Mouse (Mus musculus): Measurements from ENCODE around the gene Scrn1. TPM values are rescaled to one million over a fixed set of nuclear protein-coding genes. Genes with fewer than 3 reads are reported as not detected.

Gene Scrn1
- total RNA-seq (2022): 100 to 1,000 TPM; 158 to 168 (median 161) TPM

DNA sequence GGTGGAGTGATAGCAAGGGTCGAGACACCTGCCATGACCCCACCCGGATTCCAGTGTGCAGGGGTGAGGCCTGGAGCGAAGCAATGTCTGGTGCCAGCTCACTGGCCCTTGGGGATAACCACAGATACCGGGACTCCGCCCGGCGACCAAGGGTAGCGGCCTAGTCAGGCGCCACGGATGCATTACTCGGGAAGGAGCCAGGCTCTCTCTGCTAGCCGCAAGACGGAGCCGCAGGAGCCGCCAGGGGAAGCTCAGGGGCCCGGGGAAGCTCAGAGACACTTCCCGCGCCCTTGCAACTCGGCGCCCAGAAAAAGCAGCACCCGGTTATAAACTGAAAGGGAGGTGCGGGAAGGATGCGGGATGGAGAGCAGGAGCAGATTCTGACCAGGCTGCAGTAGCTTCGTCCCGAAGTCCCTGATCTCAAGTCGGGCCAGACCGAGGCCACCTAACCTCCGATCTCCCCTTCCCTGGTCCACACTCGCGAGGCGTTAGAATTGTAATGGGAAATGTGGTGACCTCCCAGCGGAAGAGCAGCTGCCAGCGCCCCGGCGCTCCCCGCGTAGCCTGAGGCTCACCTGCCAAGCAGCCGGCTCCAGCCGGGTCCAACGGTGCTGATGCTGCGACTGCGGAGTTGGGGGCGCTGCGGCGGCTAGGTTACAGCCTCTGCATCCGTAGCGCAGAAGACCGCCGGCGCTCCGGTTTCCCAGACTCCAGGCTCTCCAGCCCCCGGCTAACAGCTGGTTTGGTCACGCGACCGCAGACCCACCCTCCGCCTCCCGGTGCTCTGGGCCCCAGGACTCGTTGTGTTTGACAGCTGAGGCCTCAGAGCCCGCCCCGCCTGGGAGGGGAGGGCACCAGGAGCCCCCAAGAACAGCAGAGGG is at the start of gene Scrn1:
Gene Scrn1 (minus strand): TSS at position 825 of the 881 bp plus-strand sequence.
- peak; percentile 52 to 85 for DNase-seq (ENCODE audit: low spot score in 2 of 2)

DNA sequence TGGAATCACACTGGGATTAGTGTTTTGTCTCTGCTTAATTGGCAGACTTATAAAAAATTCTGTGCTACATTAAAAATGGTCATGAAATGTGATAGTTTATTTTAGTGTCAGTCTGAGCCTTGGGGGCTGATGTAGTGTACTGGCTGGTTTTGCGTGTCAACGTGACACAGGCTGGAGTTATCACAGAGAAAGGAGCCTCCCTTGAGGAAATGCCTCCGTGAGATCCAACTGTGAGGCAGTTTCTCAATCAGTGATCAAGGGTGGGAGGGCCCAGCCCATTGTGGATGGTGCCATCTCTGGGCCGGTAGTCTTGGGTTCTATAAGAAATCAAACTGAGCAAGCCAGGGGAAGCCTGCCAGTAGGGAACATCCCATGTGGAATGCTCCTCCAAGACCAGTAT is 40.0 kb upstream of the Scrn1 start:
- DNase-seq (ENCODE audit: low spot score in 2 of 2): no peak

DNA sequence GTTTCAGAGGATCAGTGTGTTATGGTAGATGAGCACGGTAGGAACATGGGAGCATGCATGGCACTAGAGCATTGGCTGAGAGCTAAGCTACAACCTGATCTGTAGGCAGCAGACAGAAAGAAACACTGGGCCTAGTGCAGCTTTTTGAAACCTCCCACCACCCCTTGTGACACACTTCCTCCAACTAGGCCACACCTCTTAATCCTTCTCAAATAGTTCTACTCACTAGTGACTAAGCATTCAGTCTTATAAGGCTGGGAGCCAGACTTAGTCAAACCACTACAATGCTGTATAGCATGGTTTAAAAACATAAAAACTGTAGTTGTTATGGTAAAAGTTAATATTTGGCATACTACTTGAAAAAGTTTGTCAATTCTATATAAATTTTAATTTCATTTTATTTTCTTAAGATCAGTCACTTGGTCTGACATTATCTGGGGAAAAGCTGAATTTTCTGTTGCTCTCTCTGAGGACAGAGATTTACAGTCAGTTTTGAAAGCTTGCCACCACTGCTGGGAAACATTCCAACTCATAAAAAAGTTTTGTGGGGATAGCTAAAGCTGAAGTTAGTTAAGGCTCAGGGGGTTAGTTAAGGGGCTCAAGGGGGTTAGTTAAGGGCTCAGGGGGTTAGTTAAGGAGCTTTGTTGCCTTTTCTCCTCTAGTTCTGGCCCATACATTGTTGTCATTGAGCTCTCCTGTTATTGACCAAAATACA is 37.9 kb upstream of the Scrn1 start:
- DNase-seq (ENCODE audit: low spot score in 2 of 2): no peak

DNA sequence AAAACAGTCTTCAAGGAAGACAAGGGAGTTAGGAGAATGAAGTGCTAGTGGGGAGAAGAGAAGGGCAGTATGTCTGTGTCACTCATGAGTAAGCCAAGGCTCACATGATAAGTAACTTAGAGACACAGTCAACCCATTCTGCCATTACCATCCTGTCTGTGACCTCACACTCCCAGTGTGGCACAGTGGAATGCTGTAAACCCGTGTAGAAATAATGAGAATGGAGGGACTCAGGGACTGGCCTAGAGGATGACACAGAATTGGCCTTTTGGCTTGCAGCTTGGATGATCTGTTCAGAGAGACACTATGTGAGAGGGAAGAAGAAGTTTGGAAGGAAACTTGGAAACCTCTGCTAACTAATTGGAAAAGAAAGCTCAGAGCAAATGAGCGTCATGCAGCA is 36.6 kb upstream of the Scrn1 start:
- no peak for DNase-seq (ENCODE audit: low spot score in 2 of 2)

DNA sequence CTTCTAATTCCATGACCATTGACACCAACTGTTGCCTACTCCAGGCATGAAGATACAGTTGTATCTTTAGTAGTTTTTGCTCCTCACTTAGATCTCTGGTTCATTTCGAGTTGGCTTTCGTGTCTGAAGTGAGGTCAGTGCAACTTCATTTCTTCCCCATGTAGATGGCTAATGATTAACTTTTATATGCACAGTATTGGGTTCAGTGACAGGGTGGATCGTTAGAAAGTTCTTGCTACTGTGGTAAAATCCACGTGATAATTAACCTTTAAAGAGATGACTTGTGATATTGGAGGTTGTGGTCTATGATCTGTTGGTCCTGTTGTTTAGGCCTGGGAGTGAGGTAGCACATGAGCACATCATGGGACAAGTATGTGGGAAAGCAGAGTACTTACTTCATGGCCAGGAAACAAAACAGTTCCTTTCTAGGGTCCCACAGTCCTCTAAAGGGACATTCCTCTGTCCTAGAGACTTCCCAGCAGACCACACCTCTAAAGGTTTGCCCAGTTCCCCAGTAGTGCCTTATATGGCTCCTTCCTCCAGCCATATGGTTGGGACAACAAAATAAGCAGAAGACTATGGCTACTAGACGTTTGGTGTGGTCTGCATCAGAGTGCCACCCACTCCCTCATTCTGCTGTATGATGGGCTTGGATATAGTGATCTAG is 34.5 kb upstream of the Scrn1 start:
- no peak for DNase-seq (ENCODE audit: low spot score in 2 of 2)

DNA sequence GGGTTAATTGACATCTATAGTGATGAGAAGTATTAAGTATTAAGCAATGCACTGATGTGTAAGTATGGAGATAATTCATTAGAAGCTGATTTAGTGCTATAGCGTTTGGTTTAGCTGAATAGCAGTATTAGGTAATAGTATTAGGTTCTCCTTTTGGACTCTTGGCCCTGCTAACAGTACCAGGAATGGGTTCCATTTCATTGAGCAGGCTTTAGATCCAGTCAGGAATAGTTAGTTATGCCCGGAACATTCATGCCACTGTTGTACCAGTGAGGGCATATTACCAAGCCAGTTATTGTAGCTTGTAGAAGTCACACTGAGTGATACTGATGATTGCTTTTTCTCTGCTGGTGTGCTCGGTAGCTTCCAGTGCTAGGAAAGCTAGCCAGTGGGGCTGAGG is 31.4 kb upstream of the Scrn1 start:
- no peak for DNase-seq (ENCODE audit: low spot score in 2 of 2)

DNA sequence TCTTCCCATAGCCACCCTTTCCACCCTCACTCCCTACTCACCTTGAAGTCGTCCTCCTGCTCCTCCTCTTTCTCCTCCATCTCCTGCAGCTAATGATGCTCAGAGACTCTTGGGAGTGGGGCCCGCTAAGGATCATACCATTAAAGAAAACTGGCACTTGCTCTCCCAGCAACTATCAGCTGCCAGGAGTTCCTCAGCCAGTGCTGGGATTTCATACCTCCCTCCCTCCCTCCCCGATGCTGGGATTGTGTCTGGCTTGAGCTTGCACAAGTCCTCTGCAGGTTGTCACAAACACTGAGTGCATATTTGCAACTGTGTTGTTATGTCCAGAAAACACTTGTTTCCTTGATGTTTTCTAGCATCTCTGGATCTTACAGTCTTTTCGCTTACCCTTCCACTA is 30.9 kb upstream of the Scrn1 start, which contains the start of gene Fkbp14:
Gene Fkbp14 (minus strand): TSS at position 101 of the 400 bp plus-strand sequence.
- no peak for DNase-seq (ENCODE audit: low spot score in 2 of 2)

DNA sequence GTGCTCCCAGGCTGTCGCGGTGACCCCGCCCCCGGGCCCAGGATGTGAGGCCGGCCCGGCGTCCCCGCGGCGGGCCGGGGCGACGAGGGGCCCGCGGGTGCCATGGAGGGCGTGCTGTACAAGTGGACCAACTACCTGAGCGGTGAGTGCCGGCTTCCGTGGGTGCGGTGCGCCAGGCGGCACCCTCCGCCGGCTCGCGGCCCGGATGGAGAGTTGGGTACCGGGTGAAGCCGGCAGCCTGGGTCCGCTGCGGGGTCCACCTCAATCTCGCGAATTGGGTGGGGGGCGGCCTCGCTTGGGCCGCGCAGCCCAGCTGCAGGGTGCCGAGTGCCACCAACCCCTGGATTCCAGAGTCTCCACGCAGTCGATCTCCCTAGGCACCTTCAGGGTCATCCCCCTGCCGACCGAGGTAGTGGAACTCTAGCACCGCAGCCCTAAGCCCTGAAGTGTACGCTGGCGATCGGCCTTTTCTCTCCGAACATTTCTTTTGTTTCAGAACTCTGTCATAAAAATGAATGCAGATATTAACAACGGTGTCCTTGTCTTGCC is 29.1 kb upstream of the Scrn1 start:
- peak in 1 of 2 experiments; percentile 8 for DNase-seq (ENCODE audit: low spot score in 2 of 2)

DNA sequence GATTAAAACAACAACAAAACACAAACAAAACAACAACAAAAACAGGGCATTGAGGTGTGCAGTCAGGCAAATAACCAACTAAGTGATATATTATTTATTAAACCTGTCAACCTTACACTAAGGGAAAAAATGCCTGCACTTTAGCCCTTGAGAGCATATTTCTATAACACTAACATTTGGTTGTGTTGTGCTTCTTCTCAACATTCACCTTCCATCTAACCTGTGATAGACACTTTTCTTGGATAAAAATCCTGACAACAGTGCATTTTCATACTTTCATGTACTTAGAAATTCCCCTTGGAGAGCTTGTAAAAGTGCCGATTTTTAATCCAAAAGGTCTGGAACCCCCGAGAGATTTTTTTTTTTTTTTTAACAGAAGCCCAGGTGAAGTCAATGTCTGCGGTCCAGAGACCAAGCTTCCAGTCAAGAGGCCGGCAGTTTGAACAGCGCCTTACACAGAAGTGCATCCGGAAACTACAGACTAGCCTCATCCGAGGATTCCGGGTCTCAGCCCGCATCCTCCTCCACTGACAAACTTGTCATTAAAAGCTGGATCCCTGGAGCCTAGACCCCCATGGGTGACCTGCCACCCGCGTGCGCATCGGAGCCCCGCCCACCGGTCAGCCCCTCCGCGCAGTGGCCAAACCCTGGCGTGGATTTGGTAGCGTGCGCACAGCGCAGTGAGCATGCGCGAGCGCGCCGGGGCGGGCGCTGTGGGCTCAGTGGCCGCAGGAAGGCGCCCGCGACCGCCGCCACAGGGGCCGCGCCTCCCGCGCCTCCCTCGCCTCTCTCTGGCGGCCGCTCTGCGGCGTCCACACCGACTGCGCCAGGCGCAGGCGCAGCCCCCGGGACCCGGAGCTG is 28.4 kb upstream of the Scrn1 start, which contains the start of gene Plekha8:
Gene Plekha8 (plus strand): TSS at position 643 of the 861 bp plus-strand sequence.
- DNase-seq (ENCODE audit: low spot score in 2 of 2): peak; percentile 76 to 87

DNA sequence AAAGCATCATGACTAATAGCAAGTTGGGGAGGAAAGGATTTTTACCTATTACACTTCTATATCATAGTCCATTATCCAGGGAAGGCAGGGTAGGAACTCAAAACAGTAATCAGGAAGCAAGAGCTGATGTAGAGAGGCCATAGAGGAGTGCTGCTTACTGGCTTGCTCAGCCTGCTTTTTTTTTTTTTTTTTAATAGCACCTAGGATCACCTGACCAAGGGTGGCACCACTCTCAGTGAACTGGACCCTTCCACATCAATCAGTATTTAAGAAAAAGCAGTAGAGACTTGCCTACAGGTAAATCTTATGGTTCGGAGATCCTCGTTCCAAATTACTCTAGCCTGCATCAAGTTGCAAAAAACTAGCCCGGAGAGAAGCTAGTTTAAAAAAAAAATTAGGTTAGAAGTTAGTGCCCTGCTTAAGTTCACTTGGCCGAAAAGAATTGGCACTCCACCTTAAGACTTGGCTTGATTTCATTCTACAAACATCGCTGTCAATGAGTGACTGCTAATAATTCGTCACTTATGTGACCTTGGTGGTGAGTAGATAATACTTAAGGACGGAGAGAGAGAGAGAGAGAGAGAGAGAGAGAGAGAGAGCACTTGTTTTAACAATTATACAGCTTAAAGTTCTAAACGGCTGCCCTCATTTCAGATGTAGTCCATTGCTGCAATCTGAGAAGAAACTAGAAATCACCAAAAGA is 27.6 kb upstream of the Scrn1 start:
- DNase-seq (ENCODE audit: low spot score in 2 of 2): no peak

DNA sequence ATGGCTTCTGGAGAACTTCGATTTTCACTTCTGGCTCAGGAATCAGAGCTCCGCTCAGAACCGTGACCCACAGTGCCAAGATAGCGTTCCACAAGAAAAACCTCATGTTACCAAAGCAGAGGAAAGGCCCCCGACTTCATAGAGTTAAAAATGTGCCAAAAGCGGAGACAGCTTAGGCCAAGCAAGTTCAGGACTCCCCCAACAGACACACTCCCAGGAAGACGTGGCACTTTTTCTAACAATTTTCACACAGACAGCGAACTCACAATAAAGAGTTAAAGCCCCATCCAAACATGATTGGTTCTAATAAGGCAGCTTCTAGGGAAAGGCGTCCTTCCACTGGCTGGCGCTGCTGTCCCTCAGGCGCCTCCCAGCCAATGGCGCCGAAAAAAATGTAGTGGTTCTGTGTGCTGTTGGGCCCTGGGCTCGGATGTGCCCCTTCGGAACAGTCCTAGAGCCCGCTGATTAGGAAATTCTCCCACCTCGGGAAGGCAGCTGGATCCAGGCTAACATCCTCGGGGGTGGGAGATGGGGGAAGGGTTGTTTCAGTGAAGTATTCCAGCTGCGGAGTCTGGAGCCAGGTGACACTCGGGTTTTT is 26.7 kb upstream of the Scrn1 start:
- peak; percentile 92 to 96 for DNase-seq (ENCODE audit: low spot score in 2 of 2)

DNA sequence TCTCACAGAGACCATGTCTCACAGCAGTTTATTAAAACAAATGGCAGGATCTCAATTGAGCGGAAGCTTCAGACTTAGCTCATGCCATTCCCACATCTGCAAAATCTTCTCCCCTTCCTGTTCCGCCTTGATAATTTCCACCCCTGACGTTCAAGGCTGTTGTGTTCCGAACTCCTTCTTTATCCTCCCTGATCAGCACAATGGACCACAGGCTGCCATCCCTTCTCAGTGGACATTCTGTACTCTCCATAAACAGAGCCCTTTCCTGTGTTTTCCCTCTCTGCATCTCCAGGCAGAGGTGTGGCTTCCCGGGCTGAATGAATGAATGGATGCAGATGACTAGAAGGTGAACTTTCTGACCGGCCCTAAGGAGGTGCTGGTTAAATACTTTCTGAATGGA is 25.5 kb upstream of the Scrn1 start:
- DNase-seq (ENCODE audit: low spot score in 2 of 2): no peak

DNA sequence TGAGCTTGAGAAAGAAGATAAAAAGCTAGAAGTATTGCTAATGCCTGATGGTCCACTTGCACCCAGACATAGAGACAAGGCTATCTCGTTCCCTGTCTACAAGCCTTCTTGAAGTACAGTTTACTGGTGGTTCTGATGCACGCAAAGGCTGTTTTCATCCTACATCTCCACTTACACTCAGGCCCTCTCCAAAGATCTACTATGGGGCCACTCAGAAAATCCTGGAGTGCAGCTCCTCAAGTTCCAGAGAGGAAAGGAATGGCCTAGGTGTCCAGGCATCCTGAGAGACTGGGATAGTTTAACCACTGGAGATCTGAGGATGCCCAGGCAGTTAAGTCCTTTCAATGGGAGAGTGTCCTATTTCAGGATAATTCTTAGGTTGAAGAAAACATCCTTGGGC is 24.4 kb upstream of the Scrn1 start:
- no peak for DNase-seq (ENCODE audit: low spot score in 2 of 2)

DNA sequence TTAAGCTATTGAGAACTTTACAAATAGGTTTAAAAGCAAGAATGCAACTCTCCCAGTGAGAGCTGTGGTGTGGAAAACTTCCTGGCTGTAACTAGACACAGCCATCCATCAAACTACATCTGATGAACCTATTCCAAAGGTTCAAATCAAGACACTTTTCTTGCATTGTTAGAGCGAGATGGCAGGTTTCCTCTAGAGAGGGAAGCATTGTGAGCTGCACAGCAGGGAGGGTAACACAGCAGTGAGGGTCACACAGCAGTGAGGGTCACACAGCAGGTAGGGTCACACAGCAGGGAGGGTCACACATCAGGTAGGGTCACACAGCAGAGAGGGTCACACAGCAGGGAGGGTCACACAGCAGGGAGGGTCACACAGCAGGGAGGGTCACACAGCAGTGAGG is 21.9 kb upstream of the Scrn1 start:
- no peak for DNase-seq (ENCODE audit: low spot score in 2 of 2)

DNA sequence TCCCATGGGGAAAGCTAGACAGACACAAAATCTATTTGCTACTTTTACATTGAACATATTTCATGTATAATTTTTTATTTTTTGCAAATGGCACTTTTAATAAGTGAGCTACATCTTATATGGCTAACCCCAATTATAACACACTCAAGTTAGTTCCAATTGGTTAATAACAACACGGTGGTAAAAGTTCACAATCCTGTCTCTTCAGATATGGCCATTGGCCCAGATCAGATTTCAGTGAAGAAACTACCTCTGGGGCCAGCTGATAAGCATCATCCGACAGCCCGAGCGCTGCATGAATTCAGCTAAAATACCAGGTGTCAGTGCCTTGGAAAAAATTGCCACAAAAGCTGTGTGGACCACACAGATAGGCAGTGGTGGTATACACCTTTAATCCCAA is 21.4 kb upstream of the Scrn1 start:
- no peak for DNase-seq (ENCODE audit: low spot score in 2 of 2)

DNA sequence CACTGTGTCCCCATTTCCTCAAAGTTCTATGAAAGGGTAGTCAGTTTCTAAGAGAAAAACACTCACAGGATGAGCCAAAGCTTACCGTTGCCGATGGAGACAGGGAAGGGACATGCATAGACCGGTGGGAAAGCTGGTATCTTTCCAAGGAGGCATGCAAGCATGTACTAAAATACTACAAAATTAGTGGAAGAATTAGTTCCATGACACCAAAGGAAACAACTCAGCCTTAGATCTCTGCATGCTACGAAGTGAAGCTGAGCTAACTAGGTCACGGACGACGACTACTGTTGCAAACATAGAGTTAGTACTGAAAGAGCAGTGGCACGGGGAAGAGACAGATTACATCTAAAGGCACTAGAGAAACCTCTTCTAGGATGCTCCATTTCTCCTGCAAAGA is 20.6 kb upstream of the Scrn1 start:
- no peak for DNase-seq (ENCODE audit: low spot score in 2 of 2)

DNA sequence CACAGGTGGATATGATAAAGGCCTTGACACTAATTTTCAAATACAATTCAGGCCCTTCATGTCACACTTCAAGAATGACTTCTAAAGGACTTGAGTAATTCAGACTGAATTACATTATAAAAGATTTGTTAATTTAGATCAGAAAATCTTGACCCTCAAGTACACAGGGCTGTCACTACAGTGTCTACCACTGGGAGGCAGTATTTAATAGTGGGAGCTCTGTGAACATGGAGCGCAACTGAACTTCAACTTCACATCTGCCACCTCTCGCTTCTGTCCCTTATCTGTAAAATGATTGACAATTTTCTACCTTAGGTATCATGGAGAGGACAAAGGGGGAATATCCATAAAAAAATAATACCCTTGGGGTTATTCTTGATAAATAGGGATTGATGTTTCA is 19.9 kb upstream of the Scrn1 start:
- no peak for DNase-seq (ENCODE audit: low spot score in 2 of 2)

DNA sequence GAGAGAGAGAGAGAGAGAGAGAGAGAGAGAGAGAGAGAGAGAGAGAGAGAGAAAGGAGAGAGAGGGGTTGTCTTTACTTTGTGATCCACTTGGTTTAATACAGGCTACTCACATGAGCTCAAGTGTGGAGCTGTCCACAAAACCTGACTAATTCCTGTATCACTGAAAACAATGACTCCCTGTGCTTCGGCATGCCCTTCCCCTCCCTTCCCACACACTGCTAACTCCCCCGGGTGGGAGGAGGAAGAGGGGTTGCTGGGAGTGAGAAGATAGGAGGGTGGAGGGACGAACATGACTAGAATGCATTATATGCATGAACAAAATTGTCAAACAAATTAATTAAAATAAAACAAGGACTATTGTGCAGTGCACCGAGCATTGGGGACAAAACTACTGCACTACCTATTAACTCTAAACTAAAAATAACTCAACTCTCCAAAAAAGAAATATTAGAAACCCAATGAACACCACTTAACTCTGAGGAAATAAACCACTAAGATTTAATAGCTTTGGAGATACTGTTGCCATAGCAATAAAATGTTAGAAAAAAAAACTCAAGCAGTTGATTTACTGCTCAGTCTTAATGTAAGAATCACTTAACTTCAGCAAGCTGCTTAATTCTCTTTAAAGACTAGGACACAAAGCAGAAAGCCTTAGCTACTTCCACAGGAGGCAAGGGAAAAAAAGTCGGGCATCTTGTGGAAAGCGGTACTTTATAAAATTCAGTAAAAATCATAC is 7.1 kb upstream of the Scrn1 start:
- DNase-seq (ENCODE audit: low spot score in 2 of 2): no peak

DNA sequence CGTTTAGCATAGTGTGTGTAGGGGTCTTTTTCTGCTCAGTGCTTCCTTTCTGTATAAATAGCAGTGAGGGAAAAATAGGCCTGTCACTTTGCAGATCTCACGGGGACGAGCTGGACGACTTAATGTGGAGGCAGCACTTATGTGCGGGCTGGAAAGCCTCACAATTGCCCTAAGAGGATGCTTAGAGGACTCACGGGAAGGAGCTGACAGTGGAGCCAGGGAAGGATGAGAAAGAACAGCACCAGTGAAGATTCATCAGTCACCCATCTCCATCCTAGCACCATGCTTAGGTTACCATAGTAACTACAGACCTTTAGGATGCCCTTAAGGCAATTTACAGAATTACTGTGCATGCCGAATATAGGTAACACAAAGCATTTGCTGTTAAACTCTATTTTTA is 3.5 kb upstream of the Scrn1 start:
- DNase-seq (ENCODE audit: low spot score in 2 of 2): no peak

All from left cerebral cortex, adult 8-10 months (tissue).